Mouse (Mus musculus) liver, embryonic 14.5 days (tissue): ENCODE results near the gene Pgpep1.

ENCODE experiments used
- CTCF ChIP-seq: IDR thresholded peaks from 2 replicates; pipeline ENCODE4 v1.5.1; 2016; ENCODE audit warnings: antibody characterized with exemption, low read depth, control low read depth
- EP300 ChIP-seq: IDR thresholded peaks from 2 replicates; pipeline ENCODE4 v1.6.1; 2016; ENCODE audit warnings: antibody characterized with exemption, low read depth

- TF ChIP-seq CTCF = no peak
- no peak for TF ChIP-seq EP300
These were observed 21.4 kb downstream of the Pgpep1 start for GRCm38 (mm10) chr8:70638752-70639151.
